In the genomic region with DNA sequence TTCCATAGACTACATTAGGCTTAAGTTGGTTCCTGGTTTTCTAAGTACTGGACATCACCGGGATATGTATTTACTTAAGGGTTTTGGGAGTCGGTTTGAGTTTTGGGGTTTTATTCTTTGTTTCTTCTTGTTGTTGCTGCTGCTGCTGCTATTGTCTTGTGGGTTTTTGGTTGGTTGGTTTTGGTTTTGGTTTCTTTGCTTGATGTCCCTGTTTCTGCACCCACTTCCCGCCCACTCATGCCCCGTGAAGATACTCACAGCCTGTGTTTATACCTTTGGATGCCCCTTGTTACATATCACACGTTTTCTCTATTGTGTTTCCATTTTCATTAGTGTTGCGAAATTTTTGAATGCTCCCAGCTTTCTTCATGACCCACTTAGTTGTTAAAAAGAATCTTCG, we compare ENCODE assay signal across 22 mouse cellular contexts.
DNase-seq lines count a peak whose midpoint lies in the region; ATAC-seq lines count a peak whose summit lies in the region.
"Had no signal": no experiment of that assay in that cellular context is flagged by ENCODE, and none has a peak within 500 bp of the region (broad histone marks: within the 10 kb centered on the region; RNA-seq: fewer than 3 reads in every experiment).

No protein-coding gene starts in this region.

- no peak overlapping the region for H3K9ac ChIP-seq in midbrain, embryonic 15.5 days
- H3K9ac ChIP-seq: neural tube, embryonic 13.5 days had no signal

- H3K4me1 ChIP-seq in midbrain, embryonic 15.5 days: no peaks in the 10 kb centered on the region
- H3K4me1 ChIP-seq: megakaryocyte, embryonic 14.5 days; neural tube, embryonic 13.5 days had no signal

- DNase-seq in B cell, adult 2 months: peak; percentile 8 to 10
- DNase-seq in thymus, postnatal 14 days: peak; percentile 26
- DNase-seq in heart, postnatal 25 days (ENCODE audit: low spot score): no peak
- DNase-seq: adrenal gland, postnatal 36 days; cerebellum, adult 11-12 months; cerebellum, postnatal 14 days; embryo, embryonic 11 days; heart, postnatal 4 days; kidney, adult 18-20 months; left cerebral cortex, postnatal 4 days; liver; lung, postnatal 10 days had no signal

- ATAC-seq in CD4-positive, CD25-positive, alpha-beta regulatory T cell, adult 4 months: peak; percentile 94
- ATAC-seq in megakaryocyte, adult 5-6 weeks (ENCODE audit: poor library complexity, severe bottlenecking): peak; percentile 45; the same call in 1 of the 2 replicates
- no peak for ATAC-seq in midbrain, embryonic 15.5 days (replicated peaks)
- ATAC-seq in monocyte, adult 5-6 weeks (replicated peaks; ENCODE audit: insufficient number of reproducible peaks, low FRiP score, low TSS enrichment, poor library complexity, severe bottlenecking): no peak
- ATAC-seq: forebrain, embryonic 16.5 days; hindbrain, embryonic 16.5 days had no signal

- H3K27ac ChIP-seq in midbrain, embryonic 15.5 days: no peak overlapping the region
- H3K27ac ChIP-seq: kidney, postnatal 0 days; neural tube, embryonic 13.5 days; stomach, postnatal 0 days had no signal

- 0 out of 2 replicates have a peak, but pooled peaks cover 8% of the 10 kb centered on the region for H3K36me3 ChIP-seq in midbrain, embryonic 15.5 days (replicated peaks)

- H3K4me2 ChIP-seq in midbrain, embryonic 15.5 days: no peak overlapping the region
- H3K4me2 ChIP-seq: neural tube, embryonic 13.5 days had no signal

- no peaks in the 10 kb centered on the region for H3K27me3 ChIP-seq in midbrain, embryonic 15.5 days (replicated peaks)
- H3K27me3 ChIP-seq: megakaryocyte, embryonic 14.5 days; neural tube, embryonic 13.5 days had no signal

- no peak overlapping the region for H3K4me3 ChIP-seq in midbrain, embryonic 15.5 days
- H3K4me3 ChIP-seq: megakaryocyte, embryonic 14.5 days; neural tube, embryonic 13.5 days had no signal

- 92% methylated on average over 7 of the region's 7 CpGs for WGBS in midbrain, embryonic 15.5 days

- intact Hi-C loops in heart, postnatal 25 days (cut with DNase I): no loop called here

- no peaks in the 10 kb centered on the region for H3K9me3 ChIP-seq in midbrain, embryonic 15.5 days
- H3K9me3 ChIP-seq: neural tube, embryonic 13.5 days had no signal

Comparison
In these comparisons a context has a peak if more than half of its experiments do, and no peak if none do; other contexts are left out.
1. ATAC-seq: peak in CD4-positive, CD25-positive, alpha-beta regulatory T cell, adult 4 months (single experiment) and megakaryocyte, adult 5-6 weeks (single experiment); none in midbrain, embryonic 15.5 days (single experiment) and monocyte, adult 5-6 weeks (single experiment).